Mouse (Mus musculus) left cerebral cortex, adult 11 months (tissue): Measurements from ENCODE around the gene Cacna1d.

ENCODE experiments used
- DNase-seq: peaks from one replicate; pipeline ENCODE4 v3.0.0; 2022; ENCODE audit warnings: low spot score

The Cacna1d gene

DNA sequence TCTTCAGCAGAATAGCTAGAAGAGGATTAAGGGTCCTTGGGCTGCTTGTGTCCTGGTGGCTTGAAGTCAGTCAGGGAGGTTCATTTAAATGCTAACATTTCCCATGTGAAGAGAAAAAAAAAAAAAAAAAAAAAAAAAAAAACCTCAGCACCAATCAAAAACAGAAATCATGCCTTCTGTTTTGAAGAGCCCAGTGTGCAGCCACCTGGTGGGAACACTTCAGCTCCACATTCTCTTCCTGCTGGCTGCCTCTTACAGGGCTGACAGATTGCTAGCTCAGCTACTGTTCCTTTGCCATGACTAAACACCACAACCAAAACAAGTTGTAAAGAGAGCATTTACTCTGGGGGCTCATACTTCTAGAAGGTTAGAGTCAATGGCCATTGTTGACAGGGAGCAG lies 283.1 kb downstream of the Cacna1d start:
- DNase-seq: no peak

DNA sequence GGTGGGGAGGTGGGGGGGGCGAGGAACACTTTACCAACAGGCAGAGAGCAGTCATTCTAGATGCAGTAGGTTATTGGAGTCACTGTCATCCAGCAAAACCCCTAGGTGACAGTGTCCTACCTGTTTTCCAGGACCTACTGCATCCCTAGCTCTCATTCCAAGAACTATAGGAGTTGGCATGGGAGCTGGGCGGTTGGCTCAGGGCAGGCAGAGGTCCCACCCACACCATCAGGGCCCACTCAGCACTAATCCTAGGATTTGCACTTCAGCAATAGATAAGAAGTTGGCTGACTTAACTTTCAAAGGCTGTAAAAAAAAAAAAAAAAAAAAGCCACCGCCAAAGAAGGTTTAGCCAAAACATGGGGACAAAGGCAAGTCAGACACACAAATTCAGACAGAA lies 285.4 kb downstream of the Cacna1d start:
- no peak for DNase-seq

DNA sequence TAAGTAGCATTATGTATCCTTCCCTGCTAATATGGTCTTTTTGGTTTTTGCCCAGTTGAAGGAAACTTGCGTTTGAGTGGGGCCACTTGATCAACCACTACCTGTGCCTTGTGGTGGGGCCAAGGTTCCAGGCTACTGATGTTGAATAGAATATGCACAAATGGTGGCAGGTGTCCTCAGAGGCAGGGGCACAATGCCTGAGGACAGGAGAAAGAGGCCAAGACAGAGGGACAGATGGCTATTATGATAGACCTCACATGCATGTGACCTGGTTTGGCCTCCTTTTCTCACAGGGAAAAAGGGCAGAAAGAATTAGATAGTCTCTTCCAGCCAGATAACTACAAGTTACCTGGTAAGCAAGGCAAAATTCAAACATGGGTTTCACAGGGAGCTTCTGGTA lies 286.7 kb downstream of the Cacna1d start:
- no peak for DNase-seq

DNA sequence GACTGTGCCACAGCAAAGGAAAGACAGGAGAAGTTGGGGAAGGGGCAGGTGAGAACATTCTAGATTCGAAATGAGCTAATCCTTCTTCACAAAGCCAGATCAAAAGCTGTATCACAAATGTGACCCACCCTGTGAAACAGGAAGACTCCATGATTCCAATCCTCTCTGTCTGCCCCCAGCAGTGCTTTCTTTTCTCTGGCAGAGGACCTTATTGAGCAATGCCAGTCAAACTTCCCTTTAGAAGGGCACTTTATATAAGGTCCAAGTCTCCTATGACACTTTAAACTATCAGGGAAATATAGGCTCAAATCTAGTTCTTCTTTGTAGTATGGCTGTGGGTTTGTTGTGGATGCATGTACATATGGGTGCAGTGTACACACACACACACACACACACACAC lies 290.9 kb downstream of the Cacna1d start:
- no peak for DNase-seq

DNA sequence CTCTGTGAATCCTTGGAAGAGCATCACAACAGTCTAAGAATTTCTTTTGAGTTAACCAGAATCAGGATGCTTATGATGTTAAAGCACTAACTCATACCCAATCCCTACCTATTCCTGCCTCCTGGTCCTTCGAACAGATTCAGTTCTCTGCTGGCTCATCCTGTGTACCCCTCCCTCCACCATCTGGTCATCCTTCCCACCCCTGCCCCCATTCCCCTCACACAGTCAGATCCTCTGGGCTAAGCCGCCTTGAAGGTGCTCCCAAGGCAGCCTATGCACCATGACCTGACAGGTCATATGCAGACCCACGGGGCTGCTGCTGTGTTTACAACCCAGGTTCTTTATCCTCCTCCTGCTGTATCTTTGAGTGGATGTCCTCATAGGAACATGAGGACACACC lies 292.4 kb downstream of the Cacna1d start:
- DNase-seq: no peak

DNA sequence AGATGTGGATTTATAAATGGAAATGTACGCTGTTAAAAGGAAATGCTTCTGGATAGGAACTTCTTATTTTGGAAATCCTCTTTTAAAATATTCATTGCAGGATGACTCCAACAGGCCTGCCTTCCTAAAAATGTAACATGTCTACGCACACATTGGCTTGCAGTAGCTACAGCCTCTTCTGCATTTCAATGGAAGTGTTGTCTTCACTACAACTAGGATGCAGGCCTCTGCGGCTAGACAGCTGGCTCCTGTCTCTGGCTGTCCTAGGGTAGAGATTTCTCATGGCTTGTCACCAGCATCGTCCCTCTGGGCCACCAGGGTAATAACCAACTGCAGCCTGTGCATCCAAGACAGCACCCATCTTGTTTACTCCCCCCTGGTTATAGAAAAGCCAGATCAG lies 293.1 kb downstream of the Cacna1d start:
- no peak for DNase-seq

DNA sequence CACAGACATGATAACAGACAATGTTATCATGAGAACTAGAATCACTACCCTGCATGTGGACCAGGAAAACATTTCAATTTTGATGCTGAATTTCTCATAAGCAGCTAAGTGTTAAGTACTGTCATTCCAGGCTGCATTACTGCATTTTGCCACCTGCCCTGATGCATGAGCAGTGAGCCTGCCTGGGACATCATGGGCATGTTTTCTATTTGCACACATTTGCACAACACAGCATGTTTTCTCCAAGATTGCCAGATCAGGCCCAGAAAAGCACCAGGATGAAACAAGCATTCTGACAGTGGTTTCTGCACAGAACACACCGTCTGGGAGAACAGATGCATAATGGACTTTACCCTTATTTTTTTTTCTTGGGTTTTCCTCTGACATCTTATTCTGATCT lies 294.3 kb downstream of the Cacna1d start:
- DNase-seq: no peak

DNA sequence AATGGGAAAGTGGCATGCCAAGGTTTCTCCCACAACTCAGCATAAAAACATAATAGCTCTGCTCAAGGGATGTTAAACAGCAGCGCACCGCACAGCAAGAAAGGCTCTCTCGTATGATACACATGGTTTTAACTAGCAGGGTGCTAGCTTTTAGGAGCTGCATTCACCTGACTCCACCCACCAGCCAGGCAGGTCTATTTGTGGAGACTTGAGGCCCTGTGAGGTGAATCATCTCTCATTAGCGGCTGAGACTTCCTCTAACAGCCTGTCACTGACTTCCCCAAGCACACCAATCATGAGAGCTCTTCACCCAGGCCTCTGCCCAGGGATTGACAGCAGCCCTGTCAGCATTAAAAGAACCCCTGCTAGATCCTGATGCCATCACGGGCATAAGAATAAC lies 295.0 kb downstream of the Cacna1d start:
- peak; percentile 53 for DNase-seq

DNA sequence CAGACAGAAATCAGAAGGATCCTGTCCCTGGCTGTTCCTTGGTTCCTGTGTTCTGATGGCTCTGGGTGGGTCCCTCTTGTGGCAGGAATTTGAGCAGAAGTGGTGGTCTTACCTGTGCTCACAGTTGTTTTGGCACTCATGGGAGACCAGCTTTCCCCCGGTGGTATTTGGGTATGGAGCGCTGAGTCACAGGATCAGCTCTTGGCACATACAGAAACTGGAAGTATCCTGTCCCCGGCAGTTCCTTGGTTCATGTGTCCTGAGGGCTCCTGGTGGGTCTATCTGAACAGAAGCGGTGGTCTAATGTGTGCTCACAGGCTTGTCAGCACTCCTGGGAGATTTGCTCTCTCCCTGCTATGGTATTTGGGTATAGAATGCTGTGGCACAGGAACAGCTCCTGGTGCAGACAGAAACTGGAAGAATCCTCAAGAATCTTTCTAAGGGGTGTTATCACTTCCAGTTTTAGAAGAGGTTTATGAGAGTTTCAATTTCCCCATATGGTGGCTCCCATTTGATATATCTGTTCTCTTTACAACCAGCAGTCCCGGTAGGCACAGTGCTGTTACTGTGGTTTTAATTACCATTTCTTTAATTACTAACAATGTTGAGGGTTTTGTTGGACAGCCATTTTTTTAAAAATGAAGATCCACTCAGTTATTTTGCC lies 300.8 kb downstream of the Cacna1d start:
- DNase-seq: no peak

DNA sequence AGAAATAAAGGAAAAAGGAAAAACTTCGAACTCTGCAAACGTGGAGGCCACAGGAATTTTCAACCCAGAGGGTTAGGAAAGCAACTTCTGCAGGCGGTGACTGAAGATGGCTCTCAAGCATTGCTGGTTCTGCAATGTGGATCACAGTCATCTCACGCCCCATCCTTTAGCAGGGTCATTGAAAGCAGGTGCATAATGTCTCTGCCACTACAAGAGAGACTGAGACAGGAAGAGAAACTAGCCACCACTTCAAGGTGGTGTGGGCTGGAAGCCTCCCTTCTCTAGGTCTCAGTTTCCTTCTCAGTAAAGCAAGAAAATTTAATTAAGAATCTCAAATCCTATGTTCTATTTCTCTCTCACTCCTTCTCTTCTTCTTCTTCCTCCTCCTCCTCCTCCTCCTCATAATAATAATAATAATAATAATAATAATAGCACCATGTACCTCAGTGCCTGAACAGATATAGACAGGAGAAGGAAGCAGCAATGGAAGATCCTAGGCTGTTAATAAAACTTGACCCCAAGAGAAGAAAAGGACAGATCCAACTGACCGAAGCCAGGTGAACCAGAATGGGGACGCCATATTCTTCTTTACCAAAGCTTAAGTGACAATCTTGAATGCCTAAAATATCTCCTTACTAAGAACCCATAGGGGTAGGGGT lies 305.5 kb downstream of the Cacna1d start:
- no peak for DNase-seq

DNA sequence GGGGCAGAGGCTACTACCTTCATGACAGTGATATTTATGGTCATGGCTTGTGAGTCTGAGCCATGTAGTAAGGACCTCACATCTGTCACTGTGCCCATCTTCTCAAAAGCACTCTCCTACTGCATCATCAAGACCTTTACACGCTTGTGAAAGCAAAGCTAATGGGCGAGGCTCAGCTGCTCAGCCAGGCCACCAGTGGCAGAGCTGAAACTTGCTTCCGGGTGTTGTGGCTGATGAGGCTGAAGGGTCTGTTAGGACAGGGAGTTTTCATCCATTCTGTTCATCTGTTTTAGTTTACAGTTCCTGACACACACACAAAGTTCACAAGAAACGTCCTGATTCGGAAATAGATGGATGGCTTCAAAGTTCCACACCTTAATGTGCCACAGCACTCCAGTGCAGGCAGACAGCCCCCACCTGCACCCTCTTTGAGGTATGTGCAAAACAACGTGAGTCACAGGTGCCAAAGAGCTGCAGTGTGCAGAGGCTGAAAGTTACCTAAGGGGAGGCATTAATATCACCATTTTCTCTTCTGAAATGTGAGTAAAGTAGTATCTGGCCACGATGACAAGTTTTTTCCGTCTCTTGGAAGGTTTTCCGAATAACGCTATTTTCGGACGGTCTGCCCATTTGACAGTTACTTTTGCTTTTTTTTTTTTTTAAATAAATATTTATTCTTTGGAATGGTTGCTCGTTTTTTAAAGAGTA lies 306.7 kb downstream of the Cacna1d start:
- no peak for DNase-seq

DNA sequence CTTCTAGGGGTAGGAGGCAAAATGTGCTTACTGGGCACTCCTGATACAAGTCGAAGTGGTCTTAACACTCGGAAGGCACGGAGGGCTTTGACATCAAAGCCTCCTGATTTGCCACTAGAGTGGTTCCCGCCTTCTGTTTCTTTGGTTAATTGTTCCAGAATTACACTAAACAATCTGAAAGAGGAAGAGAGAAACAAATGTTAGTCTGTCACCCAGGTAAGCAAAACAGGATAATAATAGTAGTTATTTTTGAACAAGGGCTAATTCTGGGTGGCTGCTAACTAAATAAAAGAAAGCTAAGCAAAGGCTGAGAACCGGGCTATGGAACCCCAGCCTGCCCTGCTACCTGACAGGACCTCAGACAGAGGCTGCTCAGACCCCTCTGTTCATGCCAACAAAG lies 307.2 kb downstream of the Cacna1d start:
- no peak for DNase-seq

DNA sequence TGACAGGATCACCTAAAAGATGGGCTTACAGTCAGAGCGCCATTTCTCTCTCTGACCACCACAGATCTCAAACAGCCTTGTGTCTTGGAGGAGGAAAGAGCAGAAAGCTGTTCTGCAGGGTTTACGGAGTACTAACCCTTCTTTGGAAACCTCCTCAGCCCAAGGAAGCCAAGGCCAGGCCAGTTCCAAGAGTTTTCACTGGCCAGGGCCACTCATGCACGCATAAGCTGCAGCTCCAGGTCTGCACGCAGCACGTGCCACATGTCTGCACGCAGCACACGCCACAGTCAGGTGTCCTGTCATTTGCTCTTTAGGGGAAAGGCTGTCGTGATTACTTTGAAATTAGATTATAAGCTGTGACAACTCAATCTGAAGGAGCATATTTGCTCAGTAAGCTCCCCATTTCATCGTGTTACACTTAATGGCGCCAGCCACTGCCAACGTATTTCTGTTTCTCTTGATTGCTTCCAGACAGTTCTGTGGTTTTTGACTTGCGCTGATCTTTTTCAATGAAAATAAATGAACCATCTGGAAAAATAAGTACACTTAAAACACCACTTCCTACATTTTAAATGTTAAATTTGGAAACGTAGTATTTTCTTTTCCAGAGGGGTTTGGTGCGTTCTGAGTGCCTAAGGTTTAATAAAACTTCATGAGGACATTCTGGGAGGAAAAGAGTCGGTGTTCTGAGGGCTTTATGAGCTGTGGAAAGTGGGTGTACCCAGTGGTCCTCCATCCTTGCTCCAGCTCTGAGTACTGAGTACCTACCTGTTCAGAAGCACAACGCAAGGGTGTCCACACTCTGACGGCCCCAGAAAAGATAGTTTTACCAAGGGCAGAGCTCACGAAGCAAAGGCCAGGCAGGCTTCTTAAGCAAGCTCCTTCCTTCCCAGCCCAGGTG lies 308.4 kb downstream of the Cacna1d start:
- DNase-seq: no peak

DNA sequence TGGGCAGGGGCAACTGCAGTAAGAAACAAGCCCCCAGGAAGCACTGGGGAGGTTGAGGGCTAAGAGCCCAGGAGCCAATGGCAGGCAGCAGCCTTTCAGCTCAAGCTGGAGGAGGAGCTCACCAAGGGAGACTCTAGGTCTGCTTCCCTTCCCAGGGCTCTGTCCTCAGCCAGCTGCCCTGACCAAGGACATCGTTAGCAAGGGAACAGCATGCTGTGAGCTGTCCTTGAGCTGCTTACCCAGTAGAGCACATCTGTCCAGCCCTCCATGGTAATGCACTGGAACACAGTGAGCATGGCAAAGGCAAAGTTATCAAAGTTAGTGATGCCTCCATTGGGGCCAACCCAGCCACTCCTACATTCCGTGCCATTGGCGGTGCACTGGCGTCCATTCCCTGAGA lies 312.9 kb downstream of the Cacna1d start:
- DNase-seq: no peak

DNA sequence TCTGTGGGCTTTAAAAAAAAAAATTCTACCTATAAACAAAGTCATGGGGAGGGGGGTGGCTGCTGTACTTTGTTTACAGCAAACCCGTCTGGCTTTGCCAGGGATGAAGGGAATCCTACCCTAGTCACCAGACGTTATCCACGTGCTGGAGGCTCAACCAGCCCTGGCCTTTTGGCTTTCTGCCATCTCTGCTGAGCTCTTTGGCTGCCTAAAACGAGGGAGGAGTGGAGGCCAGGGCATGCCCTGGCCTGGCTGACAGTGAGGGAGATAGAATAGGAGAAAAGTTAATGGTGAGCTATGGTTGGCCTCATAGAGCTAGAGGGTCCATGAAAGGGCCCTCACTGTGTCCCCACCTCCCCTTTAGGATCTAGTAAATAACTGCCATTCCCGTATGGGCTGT lies 313.4 kb downstream of the Cacna1d start:
- DNase-seq: no peak

DNA sequence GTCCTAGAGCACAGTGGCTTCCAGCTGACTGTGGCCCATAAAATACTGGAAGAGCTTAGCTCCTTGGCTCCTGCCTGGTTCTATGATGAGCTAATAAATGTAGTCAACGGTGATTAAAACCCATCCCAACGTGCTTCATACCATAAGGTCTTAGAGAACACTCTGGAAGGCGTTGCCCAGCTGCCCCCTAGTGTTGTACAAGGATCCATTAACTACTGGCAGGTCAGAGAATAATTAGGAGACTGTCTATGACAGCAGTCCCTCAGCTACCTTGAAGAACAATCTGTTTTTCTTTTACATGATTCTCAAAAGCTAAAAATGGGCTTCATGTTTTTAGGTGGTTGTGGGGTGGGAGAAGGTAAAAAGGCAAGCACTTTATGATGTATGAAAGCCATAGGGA lies 315.9 kb downstream of the Cacna1d start:
- no peak for DNase-seq

DNA sequence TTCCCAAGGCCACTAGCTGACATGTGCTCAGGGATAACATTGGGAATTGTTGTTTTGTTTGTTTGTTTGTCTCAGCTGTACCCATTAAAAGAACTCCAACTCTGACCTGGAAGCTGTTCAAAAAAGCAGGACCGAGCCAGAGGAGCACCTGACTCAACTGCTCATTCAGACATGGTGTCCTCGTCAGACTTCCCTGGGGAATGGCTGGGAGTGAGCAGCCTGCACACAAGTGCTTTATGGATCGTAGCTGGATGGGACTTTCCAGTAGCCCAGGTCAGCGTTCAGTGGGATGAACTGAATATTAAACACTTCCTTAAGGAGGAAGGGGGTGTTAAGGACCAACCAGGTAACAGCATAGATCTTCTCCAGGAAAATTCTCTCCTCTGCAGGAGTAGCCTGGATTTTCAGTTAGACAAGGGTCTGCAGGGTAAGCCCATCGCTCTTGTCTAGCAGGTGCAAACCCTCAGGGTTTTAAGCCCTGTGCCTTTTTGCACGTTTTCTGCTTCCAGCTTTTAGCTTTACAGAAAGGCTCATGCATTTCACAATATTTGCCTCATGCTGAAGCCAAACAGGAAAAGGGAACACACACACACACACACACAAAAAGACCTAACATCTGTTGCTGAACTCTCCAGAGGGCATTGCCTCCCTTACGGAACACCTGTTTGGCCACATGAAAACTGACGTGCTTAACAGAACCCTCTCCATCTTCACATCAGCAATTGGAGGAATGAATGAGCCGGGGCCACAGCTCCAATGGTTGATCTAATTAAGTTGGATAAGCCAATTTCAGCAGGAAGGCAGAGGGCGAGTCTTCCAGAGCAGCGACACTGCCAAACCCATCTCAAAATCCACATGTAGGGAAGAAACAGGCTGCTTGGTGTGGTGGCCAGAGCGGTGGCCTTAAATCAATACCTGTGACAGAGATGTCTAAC lies 318.2 kb downstream of the Cacna1d start:
- DNase-seq: no peak

DNA sequence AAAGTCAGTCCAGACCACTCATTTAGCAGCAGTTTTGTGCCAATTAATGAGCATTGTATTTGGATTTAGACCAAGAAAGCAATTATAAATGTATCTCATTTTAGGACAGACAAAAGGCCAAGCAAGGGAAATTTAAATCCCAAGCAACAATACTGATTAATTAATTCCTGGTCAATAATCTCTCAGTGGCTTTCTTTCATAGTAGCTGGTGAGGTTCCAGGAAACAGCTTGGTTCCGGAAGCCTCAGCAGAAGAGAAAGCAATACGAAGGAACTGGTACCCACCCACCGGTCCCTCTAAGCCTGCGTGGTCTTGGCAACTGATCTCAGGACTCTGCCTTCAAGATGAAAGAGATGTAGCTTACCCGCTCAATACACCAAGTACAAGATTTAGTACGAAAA lies 319.7 kb downstream of the Cacna1d start:
- no peak for DNase-seq

DNA sequence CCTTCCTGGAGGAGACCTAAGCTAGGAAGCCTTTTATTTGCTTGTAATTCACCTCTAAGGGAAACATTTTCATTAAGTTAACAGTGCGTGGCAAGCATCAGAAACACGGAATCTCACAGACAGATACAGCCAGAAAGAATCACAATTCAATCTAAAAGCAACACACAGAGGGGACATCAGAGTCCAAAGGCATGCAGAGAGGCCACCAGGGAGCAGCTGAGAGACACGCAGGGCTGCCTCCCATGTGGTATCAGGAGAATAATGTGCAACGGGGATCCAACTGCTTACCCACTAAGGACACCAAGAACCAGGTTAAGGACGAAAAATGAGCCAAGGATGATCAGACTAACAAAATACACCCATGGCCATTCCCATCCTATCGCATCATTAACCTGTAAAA lies 320.2 kb downstream of the Cacna1d start:
- no peak for DNase-seq

DNA sequence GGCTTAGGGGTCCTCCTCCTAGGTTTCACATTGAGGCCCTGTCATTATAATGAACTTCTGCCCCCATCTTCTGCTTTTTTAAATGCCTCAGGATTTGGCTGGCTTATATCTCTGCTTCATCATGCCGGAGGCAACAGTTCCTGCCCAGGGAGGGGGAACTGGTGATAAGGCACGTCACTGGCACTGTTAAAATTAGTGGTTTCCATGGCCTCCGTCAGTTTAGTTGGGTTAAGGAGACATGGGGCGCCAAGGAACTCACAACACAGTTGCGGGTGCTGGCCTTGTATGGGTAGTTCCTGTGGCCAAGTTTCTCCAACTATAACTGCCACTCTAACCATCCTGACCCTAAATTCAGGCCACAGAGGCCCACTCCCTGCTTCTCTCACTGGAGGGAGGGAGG lies 321.8 kb downstream of the Cacna1d start:
- DNase-seq: no peak

DNA sequence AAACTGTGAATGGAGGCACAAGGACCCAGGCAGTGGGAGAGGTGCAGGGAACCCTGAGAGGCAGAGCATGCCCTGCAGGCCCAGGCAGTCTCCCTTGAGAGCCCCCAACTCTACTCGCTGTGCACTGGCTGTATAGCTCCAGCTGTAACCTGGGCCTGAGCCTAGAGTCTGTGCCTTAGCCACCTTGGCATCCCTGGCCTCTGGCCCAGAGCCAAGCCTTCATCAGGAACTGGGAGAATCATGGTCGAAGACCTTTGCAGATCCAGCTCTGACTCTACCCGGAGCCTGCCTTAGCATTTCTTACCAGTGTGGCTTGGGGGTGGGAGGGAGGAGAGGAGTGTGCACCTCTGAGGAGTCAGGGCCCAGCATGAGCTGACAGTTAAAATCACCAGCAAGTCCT lies 322.4 kb downstream of the Cacna1d start:
- DNase-seq: no peak
